Mouse (Mus musculus): ENCODE results near the gene Dbx2. TPM values are rescaled to one million over a fixed set of nuclear protein-coding genes. Genes with fewer than 3 reads are reported as not detected.

Gene Dbx2
- total and polyA plus RNA-seq, 3 experiments = 0.04 to 0.15 TPM; not detected in 1

DNA sequence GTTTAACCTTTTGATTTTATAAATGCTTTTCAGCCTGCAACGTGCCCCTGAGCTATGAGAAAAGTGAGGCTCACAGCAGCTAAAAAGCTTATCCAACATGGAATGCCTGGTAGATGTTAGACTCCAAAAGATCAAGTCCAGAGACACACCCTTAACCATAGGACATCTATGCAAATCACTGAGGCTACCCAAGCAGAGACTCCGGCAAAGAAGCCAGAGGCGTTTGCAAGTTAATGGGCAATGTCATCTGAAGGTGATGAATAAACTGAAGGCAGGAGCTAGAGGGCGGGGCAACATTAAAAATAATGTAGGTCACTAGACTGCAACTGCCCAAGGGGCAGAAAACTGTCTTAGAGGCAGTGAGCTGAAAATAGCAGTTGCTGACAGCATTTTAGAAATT, 70.9 kb downstream of the Dbx2 start:
- no peaks in the 10 kb centered on the region for H3K79me2 ChIP-seq (ENCODE audit: control insufficient read depth, insufficient read depth, low read length, poor library complexity)
- H3K36me3 ChIP-seq (ENCODE audit: control insufficient read depth in 1 of 2, insufficient read depth in 2 of 2, low read length in 2 of 2) = no peaks in the 10 kb centered on the region
- no peak for TF ChIP-seq E2F4 (IDR thresholded peaks at IDR 0.05; ENCODE audit: borderline replicate concordance, low read depth, low read length)
- no peak for TF ChIP-seq HCFC1 (IDR thresholded peaks at IDR 0.05; ENCODE audit: low read depth, low read length)
- no peak for TF ChIP-seq GATA1 (IDR thresholded peaks at IDR 0.05; ENCODE audit: low read depth, low read length)
- H3K27me3 ChIP-seq (ENCODE audit: control insufficient read depth in 1 of 2, insufficient read depth in 2 of 2, low read length in 2 of 2) = peaks cover 0 to 2% of the 10 kb centered on the region in 2 experiments; a peak in 1 of 4 replicates
- DNase-seq (ENCODE audit: low read depth, low spot score) = no peak
- no peak overlapping the region for H3K27ac ChIP-seq (ENCODE audit: control insufficient read depth, low read depth, low read length)
- H3K9ac ChIP-seq (ENCODE audit: control insufficient read depth, low read depth, low read length, poor library complexity, severe bottlenecking) = no peak overlapping the region
- no peak overlapping the region for H3K4me3 ChIP-seq (ENCODE audit: control insufficient read depth in 1 of 2, insufficient read depth in 1 of 2, low read depth in 2 of 2, low read length in 2 of 2)
- H3K4me1 ChIP-seq (ENCODE audit: control insufficient read depth in 1 of 2, insufficient read depth in 2 of 2, low read length in 2 of 2) = no peaks in the 10 kb centered on the region
- no peaks in the 10 kb centered on the region for H3K9me3 ChIP-seq (replicated peaks; ENCODE audit: insufficient read depth, low read length)

DNA sequence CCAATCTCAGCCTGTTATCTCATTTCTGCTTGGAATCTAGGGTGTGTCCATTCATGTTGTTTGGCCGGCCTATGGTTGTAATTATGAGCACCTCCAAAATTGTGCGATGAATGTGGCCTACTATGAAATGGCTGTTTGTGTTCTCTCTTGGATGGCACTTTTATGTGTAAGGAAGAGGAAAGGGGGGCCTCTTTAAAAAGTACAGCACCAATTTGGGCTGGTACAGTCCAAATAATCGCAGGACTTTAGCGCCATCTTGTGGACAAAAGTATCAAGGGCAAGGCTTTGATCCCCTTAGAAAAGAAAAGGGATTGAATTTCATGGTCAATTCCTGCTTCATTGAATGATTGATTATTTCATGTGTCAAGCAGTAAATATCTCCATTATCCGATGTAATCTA, 81.1 kb downstream of the Dbx2 start:
- H3K79me2 ChIP-seq (ENCODE audit: control insufficient read depth, insufficient read depth, low read length, poor library complexity) = no peaks in the 10 kb centered on the region
- no peak overlapping the region for H3K4me3 ChIP-seq (ENCODE audit: control insufficient read depth in 1 of 2, insufficient read depth in 1 of 2, low read depth in 2 of 2, low read length in 2 of 2)
- no peaks in the 10 kb centered on the region for H3K4me1 ChIP-seq (ENCODE audit: control insufficient read depth in 1 of 2, insufficient read depth in 2 of 2, low read length in 2 of 2)
- no peak overlapping the region for H3K9ac ChIP-seq (ENCODE audit: control insufficient read depth, low read depth, low read length, poor library complexity, severe bottlenecking)
- H3K9me3 ChIP-seq (replicated peaks; ENCODE audit: insufficient read depth, low read length) = no peaks in the 10 kb centered on the region
- no peaks in the 10 kb centered on the region for H3K36me3 ChIP-seq (ENCODE audit: control insufficient read depth in 1 of 2, insufficient read depth in 2 of 2, low read length in 2 of 2)
- no peak for TF ChIP-seq MYC (IDR thresholded peaks at IDR 0.05; ENCODE audit: low read depth, low read length)
- TF ChIP-seq RAD21 (IDR thresholded peaks at IDR 0.05; ENCODE audit: low read depth, low read length) = peak; percentile 96
- TF ChIP-seq GATA1 (IDR thresholded peaks at IDR 0.05; ENCODE audit: low read depth, low read length) = 0 out of 2 replicates have a peak, but pooled peaks have one; percentile 24
- 0 out of 2 replicates have a peak, but pooled peaks have one; percentile 44 for TF ChIP-seq MAZ (IDR thresholded peaks at IDR 0.05; ENCODE audit: low read depth, low read length)
- peak; percentile 79 for TF ChIP-seq ZC3H11A (IDR thresholded peaks at IDR 0.05; ENCODE audit: low read depth, low read length)
- TF ChIP-seq SMC3 (IDR thresholded peaks at IDR 0.05; ENCODE audit: low read depth, low read length) = peak; percentile 94
- TF ChIP-seq JUND (IDR thresholded peaks at IDR 0.05; ENCODE audit: low read depth, low read length) = 0 out of 2 replicates have a peak, but pooled peaks have one; percentile 25
- no peak for TF ChIP-seq USF1 (IDR thresholded peaks at IDR 0.05; ENCODE audit: low read depth, low read length)
- no peak for TF ChIP-seq TCF12 (IDR thresholded peaks at IDR 0.05; ENCODE audit: low read depth, low read length)
- peak; percentile 37; the same call in 1 of the 2 replicates for TF ChIP-seq BHLHE40 (IDR thresholded peaks at IDR 0.05; ENCODE audit: borderline replicate concordance, low read depth, low read length)
- peak; percentile 69 to 95 (median 93) for TF ChIP-seq CTCF (IDR thresholded peaks at IDR 0.05 in 2 of 3, conservative IDR thresholded peaks at IDR 0.05 in 1 of 3; ENCODE audit: control insufficient read depth in 1 of 3, insufficient read depth in 1 of 3, low read depth in 2 of 3, low read length in 3 of 3, poor library complexity in 1 of 3, severe bottlenecking in 1 of 3)
- TF ChIP-seq ELF1 (IDR thresholded peaks at IDR 0.05; ENCODE audit: low read depth, low read length) = 0 out of 2 replicates have a peak, but pooled peaks have one; percentile 6
- H3K27ac ChIP-seq (ENCODE audit: control insufficient read depth, low read depth, low read length) = no peak overlapping the region
- DNase-seq (ENCODE audit: low read depth, low spot score) = peak; percentile 71
- H3K27me3 ChIP-seq (ENCODE audit: control insufficient read depth in 1 of 2, insufficient read depth in 2 of 2, low read length in 2 of 2) = peaks cover 0 to 3% of the 10 kb centered on the region in 2 experiments; a peak in 1 of 4 replicates

Other genes with a start within 250 kb of the Dbx2 start
- not detected in 2 replicates for gene Nell2, start 127.4 kb downstream of the Dbx2 start, total RNA-seq (2012; rRNA removed)
- not detected for gene Nell2, start 127.4 kb downstream of the Dbx2 start, polyA plus RNA-seq (2012; ENCODE audit: insufficient read depth in 1 of 2, insufficient read length in 2 of 2, low read depth in 1 of 2, low replicate concordance in 2 of 2, missing spikeins in 1 of 2)
- 66.6 and 69.4 TPM in 2 replicates for gene Ano6, start 134.9 kb upstream of the Dbx2 start, total RNA-seq (2012; rRNA removed)
- 10 to 100 TPM; 54.8 to 61.4 TPM for gene Ano6, start 134.9 kb upstream of the Dbx2 start, polyA plus RNA-seq (2012; ENCODE audit: insufficient read depth in 1 of 2, insufficient read length in 2 of 2, low read depth in 1 of 2, low replicate concordance in 2 of 2, missing spikeins in 1 of 2)

Measured in MEL (cell line).